Mouse (Mus musculus): Measurements from ENCODE around the gene Tusc2. TPM values are rescaled to one million over a fixed set of nuclear protein-coding genes. Genes with fewer than 3 reads are reported as not detected.
A peak's percentile ranks its signal among the peaks of the same experiment; 100 is the strongest.

Tusc2 gene
- total and polyA plus RNA-seq, 2 experiments from 2014 or later: 37.0 to 51.2 TPM

DNA sequence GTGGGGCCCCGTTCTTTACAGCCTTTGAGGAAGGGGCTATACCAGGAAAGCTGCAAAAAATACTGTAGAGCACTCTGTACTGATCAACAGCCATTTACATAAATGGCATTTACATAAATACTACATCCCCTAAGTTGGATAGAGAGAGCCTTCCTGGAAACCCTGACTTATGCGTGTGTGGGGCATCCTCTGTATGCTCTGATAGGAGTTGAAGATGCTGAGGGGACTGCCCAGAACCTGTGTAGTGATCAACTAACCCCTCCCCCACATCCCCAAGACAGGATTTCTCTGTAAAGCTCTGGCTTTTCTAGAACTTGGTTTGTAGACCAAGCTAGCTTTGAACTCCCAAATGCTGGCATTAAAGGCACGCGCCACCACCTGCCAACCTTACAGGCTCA is 46.4 kb downstream of the Tusc2 start:
- H3K4me2 ChIP-seq (ENCODE audit: low read depth, low read length): no peak overlapping the region
- no peak for ATAC-seq (ENCODE audit: insufficient read depth, low read depth)
- TF ChIP-seq EP300 (IDR thresholded peaks at IDR 0.05; ENCODE audit: low read depth): no peak
- no peak for TF ChIP-seq CTCF (IDR thresholded peaks at IDR 0.05; ENCODE audit: low read depth)
- WGBS: 70% methylated on average over 4 of the region's 4 CpGs
- H3K4me1 ChIP-seq (ENCODE audit: control insufficient read depth, insufficient read depth): peaks cover 49% of the 10 kb centered on the region
- no peak overlapping the region for H3K9ac ChIP-seq (replicated peaks; ENCODE audit: low read depth, low read length)
- peak overlapping the region; percentile 83 for H3K27ac ChIP-seq (ENCODE audit: low read depth)
- peaks cover 9% of the 10 kb centered on the region for H3K36me3 ChIP-seq (replicated peaks; ENCODE audit: control insufficient read depth, insufficient read depth, low read length)
- H3K27me3 ChIP-seq (ENCODE audit: control insufficient read depth, insufficient read depth, low read length): no peaks in the 10 kb centered on the region
- no peaks in the 10 kb centered on the region for H3K9me3 ChIP-seq (replicated peaks; ENCODE audit: control insufficient read depth, low read length)
- no peak overlapping the region for H3K4me3 ChIP-seq (ENCODE audit: low read depth, low read length)
- no peak for DNase-seq (ENCODE audit: low spot score)

DNA sequence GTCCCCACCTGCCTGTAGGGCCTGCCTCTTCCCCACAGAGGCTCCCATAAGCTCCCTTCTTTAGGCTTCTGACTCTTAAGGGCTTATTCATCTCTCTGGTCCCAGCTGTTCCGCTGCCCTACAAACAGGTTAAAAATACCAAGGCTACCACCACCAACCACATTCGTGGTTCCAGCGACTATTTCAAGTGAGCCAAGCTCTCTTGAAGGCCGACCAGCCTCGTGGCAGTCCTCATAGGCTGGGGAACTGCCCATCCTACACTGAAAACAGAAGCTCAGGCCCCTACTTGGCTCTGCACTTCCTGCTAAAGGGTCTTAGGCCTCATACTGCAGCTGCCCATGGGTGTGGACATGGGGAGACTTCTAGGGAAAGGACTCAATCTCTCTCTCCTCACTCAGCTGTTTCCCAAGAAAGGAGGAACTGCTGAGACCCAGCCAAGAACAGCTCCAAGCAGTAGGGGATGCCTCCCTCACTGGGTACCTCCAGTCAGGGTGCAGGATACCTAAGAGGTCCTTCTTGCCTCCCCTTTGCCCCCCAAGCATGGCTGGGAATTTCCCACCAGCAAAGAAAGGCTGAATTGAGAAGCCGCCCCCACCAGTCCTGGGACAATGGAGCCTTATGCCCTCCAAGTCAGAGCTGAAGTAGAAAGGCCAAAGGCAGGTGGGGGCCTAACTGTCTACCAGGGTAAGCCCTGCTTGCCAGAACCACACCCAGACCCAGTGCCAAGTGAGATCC is 48.6 kb downstream of the Tusc2 start:
- ATAC-seq (ENCODE audit: insufficient read depth, low read depth): no peak

DNA sequence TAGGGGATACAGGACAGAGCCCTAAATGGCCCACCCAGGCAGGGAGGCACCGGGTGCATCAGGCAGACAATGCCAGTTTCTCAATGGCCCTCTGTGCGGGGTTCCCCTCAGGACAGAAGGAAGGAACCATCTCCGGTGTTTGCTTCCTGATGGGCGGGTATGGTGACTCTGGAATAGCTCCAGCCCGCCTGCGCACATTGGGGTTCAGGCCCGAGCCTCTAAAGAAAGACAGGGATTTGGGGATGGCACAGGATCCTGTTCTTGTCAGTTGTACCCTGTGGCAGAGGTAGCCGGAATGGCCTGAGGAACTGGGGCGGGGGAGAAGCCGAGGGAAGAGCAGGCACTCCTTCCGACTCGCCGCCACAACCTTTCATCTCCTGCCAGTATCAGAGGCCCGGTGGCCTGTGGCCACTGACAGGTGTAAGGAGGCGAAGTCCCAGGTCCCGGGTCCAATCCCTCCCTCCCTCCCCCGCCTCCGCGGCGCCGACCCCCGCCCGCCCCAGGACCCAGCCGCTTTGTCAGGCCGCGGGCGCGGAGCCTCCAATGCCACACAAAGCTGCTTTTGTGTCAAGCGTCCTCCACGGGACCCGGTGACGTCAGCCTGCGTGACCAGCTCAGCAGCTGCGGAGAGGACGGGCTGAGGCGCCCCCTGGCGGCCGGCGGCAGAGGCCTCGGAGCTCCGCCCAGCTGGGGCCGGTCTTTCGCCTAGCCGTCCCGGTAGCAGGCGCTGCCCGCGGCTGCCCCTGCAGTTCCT is 49.3 kb downstream of the Tusc2 start:
- 5% methylated on average over 40 of the region's 48 CpGs for WGBS
- H3K27me3 ChIP-seq (ENCODE audit: control insufficient read depth, insufficient read depth, low read length): no peaks in the 10 kb centered on the region
- ATAC-seq (ENCODE audit: insufficient read depth, low read depth) (peak; percentile 88), DNase-seq (ENCODE audit: low spot score) (peak; percentile 96)
- peak overlapping the region; percentile 65 for H3K4me2 ChIP-seq (ENCODE audit: low read depth, low read length)
- TF ChIP-seq CTCF (IDR thresholded peaks at IDR 0.05; ENCODE audit: low read depth) (peak; percentile 96), EP300 (IDR thresholded peaks at IDR 0.05; ENCODE audit: low read depth) (peak; percentile 94)
- peak overlapping the region; percentile 90 for H3K27ac ChIP-seq (ENCODE audit: low read depth)
- H3K4me3 ChIP-seq (ENCODE audit: low read depth, low read length): peak overlapping the region; percentile 33
- H3K9me3 ChIP-seq (replicated peaks; ENCODE audit: control insufficient read depth, low read length): no peaks in the 10 kb centered on the region
- H3K4me1 ChIP-seq (ENCODE audit: control insufficient read depth, insufficient read depth): peaks cover 41% of the 10 kb centered on the region
- peaks cover 37% of the 10 kb centered on the region for H3K36me3 ChIP-seq (replicated peaks; ENCODE audit: control insufficient read depth, insufficient read depth, low read length)
- H3K9ac ChIP-seq (replicated peaks; ENCODE audit: low read depth, low read length): peak overlapping the region; percentile 58

More for the DNA sequence above, 48.6 kb downstream of the Tusc2 start:
- no peak for DNase-seq (ENCODE audit: low spot score)
- 39% methylated on average over 6 of the region's 6 CpGs for WGBS
- TF ChIP-seq CTCF (IDR thresholded peaks at IDR 0.05; ENCODE audit: low read depth) (no peak), EP300 (IDR thresholded peaks at IDR 0.05; ENCODE audit: low read depth) (no peak)
- Histone ChIP-seq H3K27ac (ENCODE audit: low read depth) (peak overlapping the region; percentile 90), H3K9ac (replicated peaks; ENCODE audit: low read depth, low read length) (peak overlapping the region; percentile 58), H3K4me3 (ENCODE audit: low read depth, low read length) (peak overlapping the region; percentile 33; the same call in 1 of the 2 replicates), H3K27me3 (ENCODE audit: control insufficient read depth, insufficient read depth, low read length) (no peaks in the 10 kb centered on the region), H3K9me3 (replicated peaks; ENCODE audit: control insufficient read depth, low read length) (no peaks in the 10 kb centered on the region), H3K4me1 (ENCODE audit: control insufficient read depth, insufficient read depth) (peaks cover 49% of the 10 kb centered on the region), H3K4me2 (ENCODE audit: low read depth, low read length) (peak overlapping the region; percentile 65; the same call in 1 of the 2 replicates), H3K36me3 (replicated peaks; ENCODE audit: control insufficient read depth, insufficient read depth, low read length) (peaks cover 31% of the 10 kb centered on the region)

DNA sequence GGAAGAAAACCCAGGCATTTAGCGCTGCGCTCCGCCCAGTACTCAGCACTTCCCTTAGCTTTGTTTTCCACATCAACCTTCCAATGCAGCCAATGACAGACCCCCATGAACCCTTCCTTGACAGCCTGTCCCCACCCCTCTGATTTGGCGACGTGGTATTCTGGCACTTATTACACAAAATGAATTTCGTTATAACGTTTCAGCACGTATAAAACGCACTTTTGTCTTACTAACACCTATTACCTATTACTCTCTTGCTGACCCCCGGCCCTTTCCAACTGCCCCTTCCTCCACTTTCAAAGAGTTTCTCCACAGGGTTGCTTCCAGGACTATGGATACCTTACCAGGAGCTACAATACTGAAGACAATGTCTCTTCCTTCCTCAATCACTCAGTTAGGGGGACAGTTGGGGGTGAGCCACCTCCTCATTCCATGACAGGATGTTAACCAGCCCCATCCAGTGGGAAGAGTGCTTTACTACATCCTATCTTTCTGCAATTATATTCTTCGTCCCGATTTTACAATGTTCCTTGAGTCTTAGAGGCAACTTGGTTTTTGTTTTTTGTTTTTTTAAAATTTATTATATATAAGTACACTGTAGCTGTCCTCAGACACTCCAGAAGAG is 50.0 kb downstream of the Tusc2 start:
- H3K9ac ChIP-seq (replicated peaks; ENCODE audit: low read depth, low read length): 0 out of 2 replicates have a peak overlapping the region, but pooled peaks have one; percentile 1
- H3K27ac ChIP-seq (ENCODE audit: low read depth): peak overlapping the region; percentile 90
- DNase-seq (ENCODE audit: low spot score) (peak; percentile 76), ATAC-seq (ENCODE audit: insufficient read depth, low read depth) (peak; percentile 27)
- H3K36me3 ChIP-seq (replicated peaks; ENCODE audit: control insufficient read depth, insufficient read depth, low read length): peaks cover 42% of the 10 kb centered on the region
- H3K27me3 ChIP-seq (ENCODE audit: control insufficient read depth, insufficient read depth, low read length): no peaks in the 10 kb centered on the region
- no peaks in the 10 kb centered on the region for H3K9me3 ChIP-seq (replicated peaks; ENCODE audit: control insufficient read depth, low read length)
- TF ChIP-seq EP300 (IDR thresholded peaks at IDR 0.05; ENCODE audit: low read depth) (peak; percentile 7; the same call in 1 of the 2 replicates), CTCF (IDR thresholded peaks at IDR 0.05; ENCODE audit: low read depth) (peak; percentile 35)
- WGBS: 5% methylated on average over 12 of the region's 12 CpGs
- peak overlapping the region; percentile 33; the same call in 1 of the 2 replicates for H3K4me3 ChIP-seq (ENCODE audit: low read depth, low read length)
- peaks cover 39% of the 10 kb centered on the region for H3K4me1 ChIP-seq (ENCODE audit: control insufficient read depth, insufficient read depth)
- peak overlapping the region; percentile 65 for H3K4me2 ChIP-seq (ENCODE audit: low read depth, low read length)

DNA sequence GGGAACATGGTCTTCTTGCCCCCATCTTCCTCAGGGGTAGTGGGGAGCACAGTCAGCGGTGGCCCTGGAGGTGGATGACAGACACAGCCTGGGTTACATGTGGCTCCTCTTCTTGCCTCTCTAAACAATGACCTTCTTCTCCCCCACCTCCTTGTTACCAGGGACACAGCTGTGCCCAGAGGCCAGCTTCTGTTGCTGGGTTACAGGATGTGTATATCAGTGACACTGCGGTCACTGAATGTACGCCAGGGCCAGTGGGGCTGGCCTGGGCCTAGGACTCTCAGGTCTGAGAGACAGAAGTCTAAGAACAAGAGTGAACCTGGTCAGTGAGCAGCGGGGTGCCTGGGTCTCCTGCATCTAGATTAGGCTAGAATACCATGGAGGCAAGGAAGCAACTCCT is 52.0 kb downstream of the Tusc2 start:
- Histone ChIP-seq H3K4me2 (ENCODE audit: low read depth, low read length) (no peak overlapping the region), H3K9me3 (replicated peaks; ENCODE audit: control insufficient read depth, low read length) (no peaks in the 10 kb centered on the region), H3K36me3 (replicated peaks; ENCODE audit: control insufficient read depth, insufficient read depth, low read length) (peaks cover 49% of the 10 kb centered on the region), H3K27ac (ENCODE audit: low read depth) (no peak overlapping the region; the same call in 1 of the 2 replicates), H3K4me3 (ENCODE audit: low read depth, low read length) (no peak overlapping the region), H3K4me1 (ENCODE audit: control insufficient read depth, insufficient read depth) (peaks cover 42% of the 10 kb centered on the region), H3K27me3 (ENCODE audit: control insufficient read depth, insufficient read depth, low read length) (no peaks in the 10 kb centered on the region), H3K9ac (replicated peaks; ENCODE audit: low read depth, low read length) (0 out of 2 replicates have a peak overlapping the region, but pooled peaks have one; percentile 21)
- TF ChIP-seq CTCF (IDR thresholded peaks at IDR 0.05; ENCODE audit: low read depth) (no peak), EP300 (IDR thresholded peaks at IDR 0.05; ENCODE audit: low read depth) (no peak)
- ATAC-seq (ENCODE audit: insufficient read depth, low read depth): no peak
- DNase-seq (ENCODE audit: low spot score): no peak
- WGBS: 53% methylated on average over 4 of the region's 4 CpGs

Other genes with a start within 250 kb of the Tusc2 start
- 4.8 and 28.7 TPM in 2 replicates for gene Hemk1, start 224.9 kb upstream of the Tusc2 start, total RNA-seq (2014; rRNA removed; ENCODE audit: low replicate concordance)
- 12.3 and 15.3 TPM in 2 replicates for gene Hemk1, start 224.9 kb upstream of the Tusc2 start, polyA plus RNA-seq (2015; fragmentation: Nextera tagmentation; extraction: Ambion mirVana)
- 1.1 and 11.0 TPM in 2 replicates for gene 6430571L13Rik, start 222.7 kb upstream of the Tusc2 start, total RNA-seq (2014; rRNA removed; ENCODE audit: low replicate concordance)
- 3.1 and 3.3 TPM in 2 replicates for gene 6430571L13Rik, start 222.7 kb upstream of the Tusc2 start, polyA plus RNA-seq (2015; fragmentation: Nextera tagmentation; extraction: Ambion mirVana)
- gene Cacna2d2, start 163.6 kb upstream of the Tusc2 start, total RNA-seq (2014; rRNA removed; ENCODE audit: low replicate concordance): 30.6 and 34.8 TPM in 2 replicates
- 1.1 and 1.3 TPM in 2 replicates for gene Cacna2d2, start 163.6 kb upstream of the Tusc2 start, polyA plus RNA-seq (2015; fragmentation: Nextera tagmentation; extraction: Ambion mirVana)
- gene Tmem115, start 29.3 kb upstream of the Tusc2 start, total RNA-seq (2014; rRNA removed; ENCODE audit: low replicate concordance): 33.4 and 37.3 TPM in 2 replicates
- gene Tmem115, start 29.3 kb upstream of the Tusc2 start, polyA plus RNA-seq (2015; fragmentation: Nextera tagmentation; extraction: Ambion mirVana): 26.7 and 28.5 TPM in 2 replicates
- 13.4 and 22.1 TPM in 2 replicates for gene Cyb561d2, start 21.1 kb upstream of the Tusc2 start, total RNA-seq (2014; rRNA removed; ENCODE audit: low replicate concordance)
- gene Cyb561d2, start 21.1 kb upstream of the Tusc2 start, polyA plus RNA-seq (2015; fragmentation: Nextera tagmentation; extraction: Ambion mirVana): 14.3 and 16.9 TPM in 2 replicates
- 42.3 and 56.4 TPM in 2 replicates for gene Nprl2, start 21.0 kb upstream of the Tusc2 start, total RNA-seq (2014; rRNA removed; ENCODE audit: low replicate concordance)
- gene Nprl2, start 21.0 kb upstream of the Tusc2 start, polyA plus RNA-seq (2015; fragmentation: Nextera tagmentation; extraction: Ambion mirVana): 22.5 and 23.2 TPM in 2 replicates
- not detected in 2 replicates for gene Zmynd10, start 16.0 kb upstream of the Tusc2 start, total RNA-seq (2014; rRNA removed; ENCODE audit: low replicate concordance)
- 0.25 and 0.49 TPM in 2 replicates for gene Zmynd10, start 16.0 kb upstream of the Tusc2 start, polyA plus RNA-seq (2015; fragmentation: Nextera tagmentation; extraction: Ambion mirVana)
- gene Rassf1, start 11.7 kb upstream of the Tusc2 start, total RNA-seq (2014; rRNA removed; ENCODE audit: low replicate concordance): 28.7 and 39.0 TPM in 2 replicates
- 34.4 and 35.1 TPM in 2 replicates for gene Rassf1, start 11.7 kb upstream of the Tusc2 start, polyA plus RNA-seq (2015; fragmentation: Nextera tagmentation; extraction: Ambion mirVana)
- 67.8 and 97.3 TPM in 2 replicates for gene Hyal2, start 4.7 kb downstream of the Tusc2 start, total RNA-seq (2014; rRNA removed; ENCODE audit: low replicate concordance)
- gene Hyal2, start 4.7 kb downstream of the Tusc2 start, polyA plus RNA-seq (2015; fragmentation: Nextera tagmentation; extraction: Ambion mirVana): 58.6 and 60.5 TPM in 2 replicates
- gene Hyal1, start 13.7 kb downstream of the Tusc2 start, total RNA-seq (2014; rRNA removed; ENCODE audit: low replicate concordance): 14.0 and 21.3 TPM in 2 replicates
- 5.7 and 6.0 TPM in 2 replicates for gene Hyal1, start 13.7 kb downstream of the Tusc2 start, polyA plus RNA-seq (2015; fragmentation: Nextera tagmentation; extraction: Ambion mirVana)
- 28.4 and 58.8 TPM in 2 replicates for gene Naa80, start 15.6 kb downstream of the Tusc2 start, total RNA-seq (2014; rRNA removed; ENCODE audit: low replicate concordance)
- 14.5 and 17.5 TPM in 2 replicates for gene Naa80, start 15.6 kb downstream of the Tusc2 start, polyA plus RNA-seq (2015; fragmentation: Nextera tagmentation; extraction: Ambion mirVana)
- 0.65 and 0.66 TPM in 2 replicates for gene Hyal3, start 17.6 kb downstream of the Tusc2 start, total RNA-seq (2014; rRNA removed; ENCODE audit: low replicate concordance)
- 0.29 and 0.44 TPM in 2 replicates for gene Hyal3, start 17.6 kb downstream of the Tusc2 start, polyA plus RNA-seq (2015; fragmentation: Nextera tagmentation; extraction: Ambion mirVana)
- 22.3 and 31.2 TPM in 2 replicates for gene Ifrd2, start 24.4 kb downstream of the Tusc2 start, total RNA-seq (2014; rRNA removed; ENCODE audit: low replicate concordance)
- gene Ifrd2, start 24.4 kb downstream of the Tusc2 start, polyA plus RNA-seq (2015; fragmentation: Nextera tagmentation; extraction: Ambion mirVana): 28.6 and 33.6 TPM in 2 replicates
- gene Sema3b, start 46.0 kb downstream of the Tusc2 start, total RNA-seq (2014; rRNA removed; ENCODE audit: low replicate concordance): 21.0 and 34.9 TPM in 2 replicates
- 8.9 and 9.1 TPM in 2 replicates for gene Sema3b, start 46.0 kb downstream of the Tusc2 start, polyA plus RNA-seq (2015; fragmentation: Nextera tagmentation; extraction: Ambion mirVana)
- gene Gnai2, start 72.1 kb downstream of the Tusc2 start, total RNA-seq (2014; rRNA removed; ENCODE audit: low replicate concordance): 472 and 473 TPM in 2 replicates
- 291 and 295 TPM in 2 replicates for gene Gnai2, start 72.1 kb downstream of the Tusc2 start, polyA plus RNA-seq (2015; fragmentation: Nextera tagmentation; extraction: Ambion mirVana)
- 8.9 and 16.9 TPM in 2 replicates for gene Slc38a3, start 106.3 kb downstream of the Tusc2 start, total RNA-seq (2014; rRNA removed; ENCODE audit: low replicate concordance)
- 2.7 and 4.0 TPM in 2 replicates for gene Slc38a3, start 106.3 kb downstream of the Tusc2 start, polyA plus RNA-seq (2015; fragmentation: Nextera tagmentation; extraction: Ambion mirVana)
- not detected in 2 replicates for gene Gnat1, start 116.5 kb downstream of the Tusc2 start, total RNA-seq (2014; rRNA removed; ENCODE audit: low replicate concordance)
- 0.25 and 0.33 TPM in 2 replicates for gene Gnat1, start 116.5 kb downstream of the Tusc2 start, polyA plus RNA-seq (2015; fragmentation: Nextera tagmentation; extraction: Ambion mirVana)
- 38.4 and 59.5 TPM in 2 replicates for gene Sema3f, start 147.2 kb downstream of the Tusc2 start, total RNA-seq (2014; rRNA removed; ENCODE audit: low replicate concordance)
- 2.6 and 2.7 TPM in 2 replicates for gene Sema3f, start 147.2 kb downstream of the Tusc2 start, polyA plus RNA-seq (2015; fragmentation: Nextera tagmentation; extraction: Ambion mirVana)
- 53.5 and 90.6 TPM in 2 replicates for gene Rbm5, start 207.7 kb downstream of the Tusc2 start, total RNA-seq (2014; rRNA removed; ENCODE audit: low replicate concordance)
- gene Rbm5, start 207.7 kb downstream of the Tusc2 start, polyA plus RNA-seq (2015; fragmentation: Nextera tagmentation; extraction: Ambion mirVana): 81.7 and 88.9 TPM in 2 replicates